Mouse (Mus musculus): ENCODE measurements around the gene Mdh1. TPM values are rescaled to one million over a fixed set of nuclear protein-coding genes. Genes with fewer than 3 reads are reported as not detected.
A peak's percentile ranks its signal among the peaks of the same experiment; 100 is the strongest.

Mdh1 gene
- total and polyA plus RNA-seq, 2 experiments: 356 to 1,668 TPM

GRCm38 (mm10) chr11:21564681-21565405 is 7.3 kb downstream of the Mdh1 start:
- TF ChIP-seq POLR2A (IDR thresholded peaks at IDR 0.05; ENCODE audit: extremely low read depth, insufficient read depth, low read length) (no peak), CTCF (IDR thresholded peaks at IDR 0.05; ENCODE audit: low read depth, low read length) (no peak)
- H3K79me2 ChIP-seq (ENCODE audit: control insufficient read depth, insufficient read depth, low read length): peaks cover 7% of the 10 kb centered on the region; the same call in 1 of the 2 replicates
- WGBS: 42% methylated on average over 9 of the region's 9 CpGs
- DNase-seq (ENCODE audit: extremely low read depth, low read depth, low spot score): peak; percentile 85
- peak overlapping the region; percentile 98 for H3K27ac ChIP-seq (replicated peaks; ENCODE audit: insufficient read depth, low read depth, low read length)
- no peaks in the 10 kb centered on the region for H3K27me3 ChIP-seq (ENCODE audit: control insufficient read depth, insufficient read depth, low read length)
- peaks cover 49% of the 10 kb centered on the region for H3K36me3 ChIP-seq (ENCODE audit: control insufficient read depth, insufficient read depth, low read length)
- peaks cover 26% of the 10 kb centered on the region for H3K4me1 ChIP-seq (ENCODE audit: control insufficient read depth, insufficient read depth, low read length)
- H3K9ac ChIP-seq (ENCODE audit: low read depth, low read length): peak overlapping the region; percentile 63; the same call in 1 of the 2 replicates
- no peak overlapping the region for H3K4me3 ChIP-seq (ENCODE audit: insufficient read depth, low read depth, low read length)

- Histone ChIP-seq H3K36me3 (ENCODE audit: control insufficient read depth, insufficient read depth, low read length) (peaks cover 58% of the 10 kb centered on the region), H3K9ac (ENCODE audit: low read depth, low read length) (no peak overlapping the region), H3K4me3 (ENCODE audit: insufficient read depth, low read depth, low read length) (no peak overlapping the region), H3K27ac (replicated peaks; ENCODE audit: insufficient read depth, low read depth, low read length) (no peak overlapping the region), H3K79me2 (ENCODE audit: control insufficient read depth, insufficient read depth, low read length) (peaks cover 7% of the 10 kb centered on the region; the same call in 1 of the 2 replicates), H3K27me3 (ENCODE audit: control insufficient read depth, insufficient read depth, low read length) (no peaks in the 10 kb centered on the region), H3K4me1 (ENCODE audit: control insufficient read depth, insufficient read depth, low read length) (peaks cover 21% of the 10 kb centered on the region)
- TF ChIP-seq POLR2A (IDR thresholded peaks at IDR 0.05; ENCODE audit: extremely low read depth, insufficient read depth, low read length) (no peak), CTCF (IDR thresholded peaks at IDR 0.05; ENCODE audit: low read depth, low read length) (no peak)
- DNase-seq (ENCODE audit: extremely low read depth, low read depth, low spot score): peak; percentile 49
- whole genome bisulfite sequencing: 59% methylated on average over 4 of the region's 4 CpGs
Observed at GRCm38 (mm10) chr11:21563617-21564325, 8.4 kb downstream of the Mdh1 start.

- DNase-seq (ENCODE audit: extremely low read depth, low read depth, low spot score): peak; percentile 93
- peaks cover 62% of the 10 kb centered on the region for H3K36me3 ChIP-seq (ENCODE audit: control insufficient read depth, insufficient read depth, low read length)
- H3K27ac ChIP-seq (replicated peaks; ENCODE audit: insufficient read depth, low read depth, low read length): no peak overlapping the region; the same call in 1 of the 2 replicates
Observed at GRCm38 (mm10) chr11:21561347-21561746, 10.8 kb downstream of the Mdh1 start.

DNA sequence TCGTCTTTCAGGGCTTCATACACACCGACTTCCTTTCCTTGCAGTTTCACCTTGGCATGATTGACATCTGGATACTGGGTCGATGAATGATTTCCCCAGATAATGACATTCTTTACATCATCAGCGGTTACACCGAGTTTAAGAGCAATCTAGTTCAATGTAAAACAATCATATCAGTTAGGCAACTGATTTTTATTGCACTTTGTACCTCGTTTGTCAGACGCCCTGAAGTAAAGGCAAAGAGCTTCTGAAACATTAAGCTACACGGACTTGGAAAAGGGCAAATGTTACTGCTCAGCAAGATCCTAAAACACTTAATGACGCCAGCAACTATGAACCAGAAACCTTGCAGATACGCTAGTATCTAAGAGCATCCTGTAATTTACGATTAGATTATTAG is 12.4 kb downstream of the Mdh1 start:
- Histone ChIP-seq H3K9ac (ENCODE audit: low read depth, low read length) (no peak overlapping the region), H3K4me3 (ENCODE audit: insufficient read depth, low read depth, low read length) (no peak overlapping the region), H3K4me1 (ENCODE audit: control insufficient read depth, insufficient read depth, low read length) (peaks cover 5% of the 10 kb centered on the region), H3K79me2 (ENCODE audit: control insufficient read depth, insufficient read depth, low read length) (no peaks in the 10 kb centered on the region; the same call in 1 of the 2 replicates), H3K27me3 (ENCODE audit: control insufficient read depth, insufficient read depth, low read length) (no peaks in the 10 kb centered on the region), H3K27ac (replicated peaks; ENCODE audit: insufficient read depth, low read depth, low read length) (no peak overlapping the region), H3K36me3 (ENCODE audit: control insufficient read depth, insufficient read depth, low read length) (peaks cover 57% of the 10 kb centered on the region)
- DNase-seq (ENCODE audit: extremely low read depth, low read depth, low spot score): no peak
- 75% methylated on average over 11 of the region's 11 CpGs for WGBS
- TF ChIP-seq CTCF (IDR thresholded peaks at IDR 0.05; ENCODE audit: low read depth, low read length): no peak
- TF ChIP-seq POLR2A (IDR thresholded peaks at IDR 0.05; ENCODE audit: extremely low read depth, insufficient read depth, low read length): no peak

More at GRCm38 (mm10) chr11:21561347-21561746, 10.8 kb downstream of the Mdh1 start:
- 24% methylated on average over 5 of the region's 5 CpGs for WGBS
- no peak overlapping the region for H3K9ac ChIP-seq (ENCODE audit: low read depth, low read length)
- TF ChIP-seq POLR2A (IDR thresholded peaks at IDR 0.05; ENCODE audit: extremely low read depth, insufficient read depth, low read length) (no peak), CTCF (IDR thresholded peaks at IDR 0.05; ENCODE audit: low read depth, low read length) (no peak)
- no peak overlapping the region for H3K4me3 ChIP-seq (ENCODE audit: insufficient read depth, low read depth, low read length)
- H3K79me2 ChIP-seq (ENCODE audit: control insufficient read depth, insufficient read depth, low read length): peaks cover 5% of the 10 kb centered on the region; the same call in 1 of the 2 replicates
- H3K4me1 ChIP-seq (ENCODE audit: control insufficient read depth, insufficient read depth, low read length): peaks cover 17% of the 10 kb centered on the region
- no peaks in the 10 kb centered on the region for H3K27me3 ChIP-seq (ENCODE audit: control insufficient read depth, insufficient read depth, low read length)

GRCm38 (mm10) chr11:21552049-21552448 is 20.1 kb downstream of the Mdh1 start:
- Histone ChIP-seq H3K36me3 (ENCODE audit: control insufficient read depth, insufficient read depth, low read length) (peaks cover 4% of the 10 kb centered on the region), H3K27me3 (ENCODE audit: control insufficient read depth, insufficient read depth, low read length) (no peaks in the 10 kb centered on the region), H3K4me3 (ENCODE audit: insufficient read depth, low read depth, low read length) (no peak overlapping the region), H3K79me2 (ENCODE audit: control insufficient read depth, insufficient read depth, low read length) (no peaks in the 10 kb centered on the region), H3K9ac (ENCODE audit: low read depth, low read length) (no peak overlapping the region), H3K27ac (replicated peaks; ENCODE audit: insufficient read depth, low read depth, low read length) (no peak overlapping the region), H3K4me1 (ENCODE audit: control insufficient read depth, insufficient read depth, low read length) (peaks cover 12% of the 10 kb centered on the region)
- TF ChIP-seq CTCF (IDR thresholded peaks at IDR 0.05; ENCODE audit: low read depth, low read length) (no peak), POLR2A (IDR thresholded peaks at IDR 0.05; ENCODE audit: extremely low read depth, insufficient read depth, low read length) (no peak)
- no peak for DNase-seq (ENCODE audit: extremely low read depth, low read depth, low spot score)
- 69% methylated on average over 3 of the region's 3 CpGs for WGBS

Data from liver, adult 2 months (tissue).